8 mouse cellular contexts compared by ENCODE assay signal in genomic region chr11:73047542-73047996, GRCm38 (mm10). TPM values are rescaled to one million over a fixed set of nuclear protein-coding genes. Genes with fewer than 3 reads are reported as not detected.
DNase-seq lines count a peak whose midpoint lies in the region; ATAC-seq lines count a peak whose summit lies in the region.

Ncbp3 (plus strand) TSS chr11:73047783.

- peaks cover 13% of the 10 kb centered on the region for H3K4me1 ChIP-seq in hindbrain, embryonic 12.5 days

- no peaks in the 10 kb centered on the region for H3K9me3 ChIP-seq in hindbrain, embryonic 12.5 days (replicated peaks)

- peaks cover 17% of the 10 kb centered on the region for H3K36me3 ChIP-seq in hindbrain, embryonic 12.5 days

- peak within 1 kb of the TSS; percentile 85 for H3K4me2 ChIP-seq in hindbrain, embryonic 12.5 days (replicated peaks)

- H3K27ac ChIP-seq in hindbrain, embryonic 12.5 days: peak within 1 kb of the TSS; percentile 91

- peak within 1 kb of the TSS; percentile 88 for H3K4me3 ChIP-seq in hindbrain, embryonic 12.5 days

- peak within 1 kb of the TSS; percentile 92 for H3K9ac ChIP-seq in hindbrain, embryonic 12.5 days

- H3K27me3 ChIP-seq in hindbrain, embryonic 12.5 days: no peaks in the 10 kb centered on the region

- ATAC-seq in hindbrain, embryonic 12.5 days (ENCODE audit: low FRiP score): peak; percentile 97

- DNase-seq in NIH3T3 (ENCODE audit: low read depth): peak; percentile 98
- DNase-seq in cerebellum, postnatal 10 days: peak; percentile 98
- peak; percentile 91 to 92 for DNase-seq in frontal cortex, postnatal 10 days (ENCODE audit: low spot score in 2 of 2)
- peak; percentile 86 to 95 for DNase-seq in layer of hippocampus, postnatal 25 days (ENCODE audit: extremely low spot score in 1 of 2, low spot score in 1 of 2)
- peak; percentile 96 for DNase-seq in lung, postnatal 25 days (ENCODE audit: low spot score)
- DNase-seq in retina, embryonic 14.5 days (ENCODE audit: low spot score): peak; percentile 99
- DNase-seq in thymus, postnatal 4 days: peak; percentile 98

- 1% methylated on average over 39 of the region's 39 CpGs for WGBS in hindbrain, embryonic 12.5 days

RNA-seq across cellular contexts. Expression of gene Ncbp3, which starts in this region (rescaled TPM):
- polyA plus RNA-seq in hindbrain, embryonic 12.5 days (2016; fragmentation: Nextera tagmentation; extraction: Ambion mirVana): 13.4 and 13.5 TPM in 2 replicates
- 10 to 100 TPM in 1 of 2 experiments, 1 to 10 TPM in 1; 8.5 to 10.4 TPM for total RNA-seq in layer of hippocampus, postnatal 25 days (2021)

Comparison
In these comparisons a context has a peak if more than half of its experiments do, and no peak if none do; other contexts are left out.
1. Peak in every context shown above with its lines: DNase-seq, ATAC-seq, H3K4me3 ChIP-seq and H3K27ac ChIP-seq.